In the genomic region with DNA sequence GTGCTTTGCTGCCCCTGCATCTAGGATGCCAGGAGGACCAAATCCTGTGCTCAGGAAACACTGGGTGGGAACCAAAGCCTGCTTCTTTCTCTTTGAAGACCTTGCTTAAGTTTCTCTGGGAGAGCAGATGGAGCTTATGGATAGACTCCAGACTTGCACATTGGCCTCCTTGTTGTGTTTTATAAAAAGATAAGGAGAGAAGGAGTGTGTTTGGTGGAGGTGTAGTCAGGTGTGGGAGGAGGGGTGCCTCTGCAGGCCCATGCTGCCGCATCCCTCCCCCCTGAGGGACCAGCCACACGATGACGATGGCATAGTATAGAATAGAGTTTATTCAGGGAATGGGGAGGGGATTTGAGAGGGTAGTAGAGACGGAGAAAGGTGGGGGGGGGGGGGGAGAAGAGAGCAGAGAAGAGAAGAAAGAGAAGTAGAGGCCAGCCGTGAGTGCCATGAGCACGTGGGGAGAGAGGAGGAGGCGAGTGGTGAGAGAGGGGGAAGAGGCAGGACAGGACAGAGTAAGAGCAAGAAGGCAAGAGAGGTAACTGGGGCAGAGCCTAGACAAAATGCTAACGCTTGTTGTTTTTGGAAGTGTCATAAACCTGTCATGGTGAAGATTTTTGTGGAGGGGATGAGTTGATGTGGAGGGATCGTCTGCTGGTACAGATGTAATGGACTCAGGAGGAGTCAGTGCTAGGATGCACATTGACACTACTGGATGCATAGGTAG, we compare ENCODE assay signal across 9 mouse cellular contexts. TPM values are rescaled to one million over a fixed set of nuclear protein-coding genes. Genes with fewer than 3 reads are reported as not detected.
DNase-seq lines count a peak whose midpoint lies in the region; ATAC-seq and TF ChIP-seq lines count a peak whose summit lies in the region.
"Had no signal": no experiment of that assay in that cellular context is flagged by ENCODE, and none has a peak within 500 bp of the region (broad histone marks: within the 10 kb centered on the region; RNA-seq: fewer than 3 reads in every experiment).

No protein-coding gene starts in this region.

- TF ChIP-seq POLR2A in bone marrow, adult 2 months (IDR thresholded peaks at IDR 0.05; ENCODE audit: borderline replicate concordance, control insufficient read depth, low read depth, low read length) = no peak

- no peak overlapping the region for H3K27ac ChIP-seq in heart, embryonic 15.5 days
- H3K27ac ChIP-seq in bone marrow, adult 2 months (ENCODE audit: control insufficient read depth, insufficient read depth, low read depth, low read length, poor library complexity) = no peak overlapping the region
- no peak overlapping the region for H3K27ac ChIP-seq in hindbrain, embryonic 12.5 days
- no peak overlapping the region for H3K27ac ChIP-seq in midbrain, embryonic 12.5 days (replicated peaks)

- H3K27me3 ChIP-seq in heart, embryonic 15.5 days = no peaks in the 10 kb centered on the region
- H3K27me3 ChIP-seq in hindbrain, embryonic 12.5 days = no peaks in the 10 kb centered on the region
- no peaks in the 10 kb centered on the region for H3K27me3 ChIP-seq in midbrain, embryonic 12.5 days
- H3K27me3 ChIP-seq: Patski had no signal

- H3K4me3 ChIP-seq in heart, embryonic 15.5 days = peak overlapping the region; percentile 91
- H3K4me3 ChIP-seq in bone marrow, adult 2 months (replicated peaks; ENCODE audit: control insufficient read depth, low read depth, low read length) = peak overlapping the region; percentile 14
- H3K4me3 ChIP-seq in hindbrain, embryonic 12.5 days = peak overlapping the region; percentile 95
- peak overlapping the region; percentile 95 for H3K4me3 ChIP-seq in midbrain, embryonic 12.5 days

- TF ChIP-seq CTCF in bone marrow, adult 2 months (IDR thresholded peaks at IDR 0.05; ENCODE audit: control insufficient read depth, insufficient read depth, low read length) = no peak

- ATAC-seq in heart, embryonic 15.5 days (replicated peaks; ENCODE audit: insufficient number of reproducible peaks, insufficient read depth, low FRiP score, low read depth) = no peak
- ATAC-seq in hindbrain, embryonic 12.5 days (ENCODE audit: low FRiP score) = no peak
- no peak for ATAC-seq in midbrain, embryonic 12.5 days (ENCODE audit: low FRiP score, low read depth)

- WGBS in heart, embryonic 15.5 days = 80% methylated on average over 9 of the region's 9 CpGs
- 70% methylated on average over 9 of the region's 9 CpGs for WGBS in bone marrow, adult 2 months
- 89% methylated on average over 9 of the region's 9 CpGs for WGBS in hindbrain, embryonic 12.5 days
- WGBS in midbrain, embryonic 12.5 days = 86% methylated on average over 9 of the region's 9 CpGs

- peak overlapping the region; percentile 98 for H3K9ac ChIP-seq in heart, embryonic 15.5 days
- H3K9ac ChIP-seq in hindbrain, embryonic 12.5 days = peak overlapping the region; percentile 95
- H3K9ac ChIP-seq in midbrain, embryonic 12.5 days (replicated peaks) = peak overlapping the region; percentile 92

- H3K4me1 ChIP-seq in heart, embryonic 15.5 days (replicated peaks) = peaks cover 22% of the 10 kb centered on the region
- H3K4me1 ChIP-seq in bone marrow, adult 2 months (ENCODE audit: control insufficient read depth, insufficient read depth, low read length) = peaks cover 14% of the 10 kb centered on the region
- H3K4me1 ChIP-seq in hindbrain, embryonic 12.5 days = peaks cover 30% of the 10 kb centered on the region
- H3K4me1 ChIP-seq in midbrain, embryonic 12.5 days = peaks cover 29% of the 10 kb centered on the region

- no peak for DNase-seq in heart, postnatal 25 days (ENCODE audit: low spot score)
- no peak for DNase-seq in right cerebral cortex, postnatal 14 days
- no peak for DNase-seq in gastrocnemius, adult 8-10 months (ENCODE audit: low spot score in 2 of 2)
- no peak for DNase-seq in cerebellum, adult 18-20 months

- intact Hi-C loops in heart, postnatal 25 days (cut with DNase I) = no loop called here

- H3K9me3 ChIP-seq in heart, embryonic 15.5 days (replicated peaks) = no peaks in the 10 kb centered on the region
- H3K9me3 ChIP-seq in hindbrain, embryonic 12.5 days (replicated peaks) = no peaks in the 10 kb centered on the region
- H3K9me3 ChIP-seq in midbrain, embryonic 12.5 days = no peaks in the 10 kb centered on the region

- peak overlapping the region; percentile 81 for H3K4me2 ChIP-seq in heart, embryonic 15.5 days
- H3K4me2 ChIP-seq in hindbrain, embryonic 12.5 days (replicated peaks) = peak overlapping the region; percentile 93
- H3K4me2 ChIP-seq in midbrain, embryonic 12.5 days (replicated peaks) = peak overlapping the region; percentile 91

- no peaks in the 10 kb centered on the region; the same call in 1 of the 2 replicates for H3K36me3 ChIP-seq in heart, embryonic 15.5 days
- H3K36me3 ChIP-seq in hindbrain, embryonic 12.5 days = peaks cover 28% of the 10 kb centered on the region
- H3K36me3 ChIP-seq in midbrain, embryonic 12.5 days = peaks cover 33% of the 10 kb centered on the region

RNA-seq across cellular contexts. Expression of a gene that starts 0.8 kb away (rescaled TPM):
- 9.1 and 11.1 TPM in 2 replicates for polyA plus RNA-seq in heart, embryonic 15.5 days (2015; fragmentation: Nextera tagmentation; extraction: Ambion mirVana)
- total RNA-seq in heart, postnatal 25 days (2021) = 1 to 10 TPM; 5.7 to 7.0 TPM
- polyA plus RNA-seq in bone marrow, adult 2 months (2011; ENCODE audit: insufficient read depth, insufficient read length, low replicate concordance, missing spikeins) = 23.5 and 42.2 TPM in 2 replicates
- 26.0 and 28.6 TPM in 2 replicates for polyA plus RNA-seq in hindbrain, embryonic 12.5 days (2016; fragmentation: Nextera tagmentation; extraction: Ambion mirVana)
- polyA plus RNA-seq in midbrain, embryonic 12.5 days (2016; fragmentation: Nextera tagmentation; extraction: Ambion mirVana) = 27.4 and 27.6 TPM in 2 replicates
- total RNA-seq in gastrocnemius, adult 8-10 months (2022) = 1 to 10 TPM; 5.5 to 9.7 (median 7.5) TPM

RNA-seq across cellular contexts. Expression of a gene that starts 13.5 kb away (rescaled TPM):
- not detected in 2 replicates for polyA plus RNA-seq in heart, embryonic 15.5 days (2015; fragmentation: Nextera tagmentation; extraction: Ambion mirVana)
- not detected for total RNA-seq in heart, postnatal 25 days (2021)
- not detected in 2 replicates for polyA plus RNA-seq in bone marrow, adult 2 months (2011; ENCODE audit: insufficient read depth, insufficient read length, low replicate concordance, missing spikeins)
- polyA plus RNA-seq in hindbrain, embryonic 12.5 days (2016; fragmentation: Nextera tagmentation; extraction: Ambion mirVana) = 0.19 TPM in 1 of 2 replicates, not detected in the other
- polyA plus RNA-seq in midbrain, embryonic 12.5 days (2016; fragmentation: Nextera tagmentation; extraction: Ambion mirVana) = 0.27 and 0.37 TPM in 2 replicates
- total RNA-seq in gastrocnemius, adult 8-10 months (2022) = not detected

RNA-seq across cellular contexts. Expression of a gene that starts 14.9 kb away (rescaled TPM):
- 78.8 and 83.7 TPM in 2 replicates for polyA plus RNA-seq in heart, embryonic 15.5 days (2015; fragmentation: Nextera tagmentation; extraction: Ambion mirVana)
- 10 to 100 TPM; 35.9 to 36.8 TPM for total RNA-seq in heart, postnatal 25 days (2021)
- 53.7 and 117 TPM in 2 replicates for polyA plus RNA-seq in bone marrow, adult 2 months (2011; ENCODE audit: insufficient read depth, insufficient read length, low replicate concordance, missing spikeins)
- 75.5 and 89.2 TPM in 2 replicates for polyA plus RNA-seq in hindbrain, embryonic 12.5 days (2016; fragmentation: Nextera tagmentation; extraction: Ambion mirVana)
- polyA plus RNA-seq in midbrain, embryonic 12.5 days (2016; fragmentation: Nextera tagmentation; extraction: Ambion mirVana) = 83.5 and 88.2 TPM in 2 replicates
- 10 to 100 TPM; 31.1 to 42.0 (median 33.5) TPM for total RNA-seq in gastrocnemius, adult 8-10 months (2022)

RNA-seq across cellular contexts. Expression of a gene that starts 53.1 kb away (rescaled TPM):
- polyA plus RNA-seq in heart, embryonic 15.5 days (2015; fragmentation: Nextera tagmentation; extraction: Ambion mirVana) = not detected in 2 replicates
- not detected for total RNA-seq in heart, postnatal 25 days (2021)
- polyA plus RNA-seq in bone marrow, adult 2 months (2011; ENCODE audit: insufficient read depth, insufficient read length, low replicate concordance, missing spikeins) = not detected in 2 replicates
- polyA plus RNA-seq in hindbrain, embryonic 12.5 days (2016; fragmentation: Nextera tagmentation; extraction: Ambion mirVana) = not detected in 2 replicates
- not detected in 2 replicates for polyA plus RNA-seq in midbrain, embryonic 12.5 days (2016; fragmentation: Nextera tagmentation; extraction: Ambion mirVana)
- not detected for total RNA-seq in gastrocnemius, adult 8-10 months (2022)
- polyA plus RNA-seq: Patski had no signal

Comparison
In these comparisons a context has a peak if more than half of its experiments do, and no peak if none do; other contexts are left out.
1. H3K4me3 ChIP-seq: peak in every context shown above with its lines; median percentile 95 in hindbrain, embryonic 12.5 days; 95 in midbrain, embryonic 12.5 days; 91 in heart, embryonic 15.5 days; 14 in bone marrow, adult 2 months.